Mouse (Mus musculus) bone marrow, adult 2 months (tissue): Measurements from ENCODE around the gene Gm17087.

Experiments
- CTCF ChIP-seq: fragments of 200-500 bp; IDR thresholded peaks from 2 replicates; pipeline ENCODE4 v1.5.1; 2011; ENCODE audit warnings: low read length, control low read depth; ENCODE audit not compliant: control insufficient read depth, insufficient read depth
- POLR2A ChIP-seq: fragments of 200-500 bp; IDR thresholded peaks from 2 replicates; pipeline ENCODE4 v1.6.1; 2011; ENCODE audit warnings: low read depth, mild to moderate bottlenecking, control low read depth, low read length, borderline replicate concordance; ENCODE audit not compliant: control insufficient read depth

DNA sequence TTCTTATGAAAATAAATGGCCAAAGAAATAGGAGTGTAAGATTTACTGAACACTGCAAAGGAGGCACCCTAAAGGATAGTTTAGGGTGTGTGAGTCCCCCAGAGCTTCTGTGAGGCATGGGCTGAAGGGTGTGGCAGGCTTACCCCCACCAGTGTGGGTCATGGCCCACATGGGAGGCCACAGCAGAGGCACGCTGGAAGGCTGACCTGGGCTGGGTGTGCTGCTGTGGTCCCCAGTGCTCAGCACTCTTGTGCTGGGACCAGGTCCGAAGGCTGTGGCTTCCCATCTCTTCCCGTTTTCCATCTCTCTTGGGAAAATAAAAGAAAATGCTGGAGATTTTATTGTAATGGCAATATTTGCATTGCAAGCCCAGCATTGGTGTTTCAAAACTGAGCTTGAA is 15.1 kb downstream of the Gm17087 start:
- no peak for TF ChIP-seq CTCF
- TF ChIP-seq POLR2A, result no peak
